Mouse (Mus musculus) cortical plate, adult 2 months (tissue): ENCODE measurements at regions not wholly inside any gene's neighbourhood (a gene's known extent, or its start where the extent isn't known, plus 50 kb on each side); places are given as distances from the start of the nearest gene placed in this dataset.

Experiments
- CTCF ChIP-seq: fragments of 200-500 bp; IDR thresholded peaks from 2 replicates; pipeline ENCODE4 v1.5.1; 2011; ENCODE audit warnings: mild to moderate bottlenecking, control low read depth, low read length; ENCODE audit not compliant: insufficient read depth; ENCODE audit errors: extremely low read depth
- POLR2A ChIP-seq: fragments of 200-500 bp; IDR thresholded peaks from 2 replicates; pipeline ENCODE4 v1.6.1; 2011; ENCODE audit warnings: mild to moderate bottlenecking, low read length, control low read depth; ENCODE audit not compliant: insufficient read depth; ENCODE audit errors: extremely low read depth

- TF ChIP-seq CTCF (no peak), POLR2A (no peak)
Measured at GRCm38 (mm10) chr15:56746698-56747097, 730.7 kb downstream of the Slc22a22 start.
